Mouse (Mus musculus) kidney, adult 9 months (tissue): ENCODE data around the gene Ppp3r1.
"Not testable (repeated sequence)": the region's sequence is repeated elsewhere in the genome, so short reads cannot be mapped to it uniquely, and the experiment has no call there.

Source experiments
- DNase-seq: peaks from one replicate; pipeline ENCODE4 v3.0.0; 2022

Ppp3r1 gene

GRCm38 (mm10) chr11:17200936-17201335 lies 41.9 kb downstream of the Ppp3r1 start:
- no peak for DNase-seq

- no peak for DNase-seq
Measured at GRCm38 (mm10) chr11:17202481-17202880, 43.4 kb downstream of the Ppp3r1 start.

GRCm38 (mm10) chr11:17211258-17212140 lies 52.4 kb downstream of the Ppp3r1 start, which contains the start of gene Pno1:
Pno1 (minus strand) TSS chr11:17211568.
- DNase-seq, result peak; percentile 98

- DNase-seq, result no peak
Measured at GRCm38 (mm10) chr11:17212141-17212495, 53.1 kb downstream of the Ppp3r1 start.

- DNase-seq, result no peak
Measured at GRCm38 (mm10) chr11:17212903-17213509, 53.9 kb downstream of the Ppp3r1 start.

- DNase-seq, result no peak
Measured at GRCm38 (mm10) chr11:17215475-17215874, 56.4 kb downstream of the Ppp3r1 start.

GRCm38 (mm10) chr11:17221126-17221525 lies 62.1 kb downstream of the Ppp3r1 start:
- DNase-seq, result no peak

- no peak for DNase-seq
Measured at GRCm38 (mm10) chr11:17232792-17233191, 73.7 kb downstream of the Ppp3r1 start.

- no peak for DNase-seq
Measured at GRCm38 (mm10) chr11:17236449-17237037, 77.5 kb downstream of the Ppp3r1 start.

- DNase-seq, result not testable (repeated sequence)
Measured at GRCm38 (mm10) chr11:17238598-17238997, 79.5 kb downstream of the Ppp3r1 start.

GRCm38 (mm10) chr11:17248715-17249114 lies 89.7 kb downstream of the Ppp3r1 start:
- no peak for DNase-seq
